Mouse (Mus musculus): ENCODE data around the gene Otop2.
A peak's percentile ranks its signal among the peaks of the same experiment; 100 is the strongest.

- TF ChIP-seq CTCF (IDR thresholded peaks at IDR 0.05; ENCODE audit: low read depth) (peak; percentile 63), EP300 (IDR thresholded peaks at IDR 0.05; ENCODE audit: low read depth) (no peak)
These were observed 51.5 kb downstream of the Otop2 start for GRCm38 (mm10) chr11:115358468-115358867.
